Mouse (Mus musculus) testis, adult 2 months (tissue): ENCODE data around the gene Srsf7. TPM values are rescaled to one million over a fixed set of nuclear protein-coding genes. Genes with fewer than 3 reads are reported as not detected.

Experiments used
- H3K27ac ChIP-seq: fragments of 200-500 bp; 2 replicates; pipeline ENCODE4 v1.5.1; 2012; ENCODE audit warnings: low read depth, low read length; ENCODE audit not compliant: control insufficient read depth, insufficient read depth
- H3K27me3 ChIP-seq: fragments of 200-500 bp; 2 replicates; pipeline ENCODE4 v1.6.1; 2012; ENCODE audit warnings: mild to moderate bottlenecking, low read length, moderate library complexity; ENCODE audit not compliant: control insufficient read depth, insufficient read depth
- H3K36me3 ChIP-seq: fragments of 200-500 bp; 2 replicates; pipeline ENCODE4 v1.6.1; 2012; ENCODE audit warnings: mild to moderate bottlenecking, low read length; ENCODE audit not compliant: control insufficient read depth, insufficient read depth
- H3K4me1 ChIP-seq: fragments of 200-500 bp; 2 replicates; pipeline ENCODE4 v1.6.1; 2012; ENCODE audit warnings: low read length; ENCODE audit not compliant: control insufficient read depth, insufficient read depth
- H3K4me3 ChIP-seq: fragments of 200-500 bp; 2 replicates; pipeline ENCODE4 v1.5.1; 2012; ENCODE audit warnings: low read depth, mild to moderate bottlenecking, low read length, moderate library complexity, mixed read lengths; ENCODE audit not compliant: control insufficient read depth
- CTCF ChIP-seq: fragments of 200-500 bp; IDR thresholded peaks from 2 replicates; pipeline ENCODE4 v1.5.1; 2012; ENCODE audit warnings: low read depth, mild to moderate bottlenecking, inconsistent platforms, low read length, moderate library complexity; ENCODE audit not compliant: control insufficient read depth, insufficient read depth, insufficient replicate concordance
- POLR2A ChIP-seq: fragments of 200-500 bp; IDR thresholded peaks from 2 replicates; pipeline ENCODE4 v1.6.1; 2012; ENCODE audit warnings: low read depth, mild to moderate bottlenecking, inconsistent platforms, low read length, moderate library complexity; ENCODE audit not compliant: control insufficient read depth
- polyA plus RNA-seq: library from polyadenylated mRNA; depleted of rRNA; stranded (reverse); fragments of >200 nt; gene quantifications from 2 replicates; pipeline ENCODE4 v1.2.3, GENCODE M21; 2012

Gene Srsf7
- polyA plus RNA-seq, 1 experiment = 79.8 TPM

GRCm38 (mm10) chr17:80168425-80169182 lies 38.5 kb downstream of the Srsf7 start:
- Histone ChIP-seq H3K27ac (no peak overlapping the region), H3K4me3 (no peak overlapping the region), H3K27me3 (no peaks in the 10 kb centered on the region), H3K36me3 (no peaks in the 10 kb centered on the region), H3K4me1 (peaks cover 6% of the 10 kb centered on the region)
- TF ChIP-seq CTCF (no peak), POLR2A (no peak)

GRCm38 (mm10) chr17:80167851-80168251 lies 39.3 kb downstream of the Srsf7 start:
- Histone ChIP-seq H3K36me3 (no peaks in the 10 kb centered on the region), H3K4me1 (peaks cover 6% of the 10 kb centered on the region), H3K27ac (no peak overlapping the region), H3K4me3 (no peak overlapping the region), H3K27me3 (no peaks in the 10 kb centered on the region)
- no peak for TF ChIP-seq POLR2A
- no peak for TF ChIP-seq CTCF

- Histone ChIP-seq H3K27me3 (no peaks in the 10 kb centered on the region), H3K36me3 (no peaks in the 10 kb centered on the region), H3K27ac (no peak overlapping the region), H3K4me3 (no peak overlapping the region), H3K4me1 (peaks cover 6% of the 10 kb centered on the region)
- no peak for TF ChIP-seq POLR2A
- no peak for TF ChIP-seq CTCF
These were observed 39.7 kb downstream of the Srsf7 start for GRCm38 (mm10) chr17:80167436-80167835.

- H3K4me3 ChIP-seq = no peak overlapping the region
- H3K36me3 ChIP-seq = no peaks in the 10 kb centered on the region
- H3K4me1 ChIP-seq = peaks cover 6% of the 10 kb centered on the region
- H3K27me3 ChIP-seq = no peaks in the 10 kb centered on the region
- TF ChIP-seq CTCF (no peak), POLR2A (no peak)
- no peak overlapping the region for H3K27ac ChIP-seq
These were observed 40.8 kb downstream of the Srsf7 start for GRCm38 (mm10) chr17:80166346-80166745.

- Histone ChIP-seq H3K27ac (no peak overlapping the region), H3K36me3 (no peaks in the 10 kb centered on the region), H3K4me1 (peaks cover 6% of the 10 kb centered on the region), H3K4me3 (no peak overlapping the region), H3K27me3 (no peaks in the 10 kb centered on the region)
- no peak for TF ChIP-seq POLR2A
- no peak for TF ChIP-seq CTCF
These were observed 41.4 kb downstream of the Srsf7 start for GRCm38 (mm10) chr17:80165741-80166140.

GRCm38 (mm10) chr17:80163991-80164390 lies 43.1 kb downstream of the Srsf7 start:
- H3K27ac ChIP-seq = no peak overlapping the region
- peaks cover 6% of the 10 kb centered on the region for H3K4me1 ChIP-seq
- no peak overlapping the region for H3K4me3 ChIP-seq
- TF ChIP-seq POLR2A (no peak), CTCF (no peak)
- H3K27me3 ChIP-seq = no peaks in the 10 kb centered on the region
- no peaks in the 10 kb centered on the region for H3K36me3 ChIP-seq

- no peaks in the 10 kb centered on the region for H3K36me3 ChIP-seq
- no peaks in the 10 kb centered on the region for H3K4me1 ChIP-seq
- TF ChIP-seq POLR2A (no peak), CTCF (no peak)
- no peak overlapping the region for H3K4me3 ChIP-seq
- H3K27ac ChIP-seq = no peak overlapping the region
- H3K27me3 ChIP-seq = no peaks in the 10 kb centered on the region
These were observed 46.7 kb downstream of the Srsf7 start for GRCm38 (mm10) chr17:80160454-80160853.
